Mouse (Mus musculus) neural tube, embryonic 14.5 days (tissue): ENCODE measurements around the gene Cdkn1a. TPM values are rescaled to one million over a fixed set of nuclear protein-coding genes. Genes with fewer than 3 reads are reported as not detected.

Experiments
- ATAC-seq: fragments of 200-750 bp; cut with Nextera tagmentation; 2 replicates; pipeline ENCODE4 v1.8.0; 2017; ENCODE audit warnings: low read depth, mild to moderate bottlenecking, moderate TSS enrichment, moderate library complexity
- H3K27ac ChIP-seq: fragments of 300-500 bp; sonication (generic); 2 replicates; pipeline ENCODE4 v1.5.1; 2014; ENCODE audit warnings: low read depth, mild to moderate bottlenecking, control low read depth, low read length, moderate library complexity, mixed read lengths
- H3K27me3 ChIP-seq: fragments of 300-500 bp; sonication (generic); 2 replicates; pipeline ENCODE4 v1.6.1; 2014; ENCODE audit warnings: low read length; ENCODE audit not compliant: control insufficient read depth, insufficient read depth
- H3K36me3 ChIP-seq: fragments of 300-500 bp; sonication (generic); 2 replicates; pipeline ENCODE4 v1.6.1; 2014; ENCODE audit warnings: low read length, mixed read lengths; ENCODE audit not compliant: control insufficient read depth, insufficient read depth
- H3K4me1 ChIP-seq: fragments of 300-500 bp; sonication (generic); 2 replicates; pipeline ENCODE4 v1.6.1; 2014; ENCODE audit warnings: low read length; ENCODE audit not compliant: control insufficient read depth, insufficient read depth
- H3K4me2 ChIP-seq: fragments of 300-500 bp; sonication (generic); 2 replicates; pipeline ENCODE4 v1.6.1; 2014; ENCODE audit warnings: mild to moderate bottlenecking, low read depth, low read length, control low read depth
- H3K4me3 ChIP-seq: fragments of 300-500 bp; sonication (generic); 2 replicates; pipeline ENCODE4 v1.5.1; 2014; ENCODE audit warnings: low read depth, low read length, control low read depth, mixed read lengths
- H3K9ac ChIP-seq: fragments of 300-500 bp; sonication (generic); replicated peaks from 2 replicates; pipeline ENCODE4 v1.6.1; 2014; ENCODE audit warnings: low read depth, mild to moderate bottlenecking, control low read depth, low read length, mixed read lengths
- H3K9me3 ChIP-seq: fragments of 300-500 bp; sonication (generic); 2 replicates; pipeline ENCODE4 v1.6.1; 2016; ENCODE audit warnings: low read length; ENCODE audit not compliant: control insufficient read depth
- WGBS: fragments of 180-500 bp; shearing (Covaris S2); extraction: QIAGEN DNeasy Blood & Tissue Kit; methylation state at CpG from one replicate; pipeline ENCODE4 v1.1.7; 2014; 5-methylcytosine and 5-hydroxymethylcytosine counted together
- polyA plus RNA-seq: library from polyadenylated mRNA; unstranded; fragments of >200 nt; fragmentation: Nextera tagmentation; extraction: Ambion mirVana; gene quantifications from 2 replicates; pipeline ENCODE4 v1.2.1, GENCODE M21; 2014

The Cdkn1a gene
- polyA plus RNA-seq, 1 experiment from 2014 or later: 81.1 TPM

DNA sequence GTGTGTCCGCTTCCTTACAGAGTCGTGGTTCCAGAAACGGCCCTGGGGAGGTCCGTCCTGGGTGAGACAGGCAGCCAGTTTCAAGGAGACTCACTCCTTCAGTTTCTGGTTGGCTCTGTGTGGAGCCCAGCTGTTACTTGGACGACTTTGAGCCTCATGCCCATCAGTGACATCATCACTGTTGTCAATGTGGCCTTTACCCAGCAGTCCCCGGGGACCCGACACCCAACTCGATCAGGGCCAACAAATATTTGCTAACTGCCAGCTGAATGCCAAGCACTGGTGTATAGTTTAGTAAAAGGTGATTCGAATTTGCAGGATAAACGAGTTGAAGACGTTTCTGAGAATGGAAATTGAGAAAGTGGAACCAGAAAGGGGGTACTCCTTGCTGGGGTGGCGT, 25.2 kb downstream of the Cdkn1a start:
- WGBS: 72% methylated on average over 12 of the region's 12 CpGs
- no peak for ATAC-seq
- Histone ChIP-seq H3K4me3 (no peak overlapping the region), H3K4me2 (no peak overlapping the region), H3K9ac (no peak overlapping the region), H3K27ac (no peak overlapping the region), H3K36me3 (no peaks in the 10 kb centered on the region), H3K9me3 (no peaks in the 10 kb centered on the region), H3K4me1 (no peaks in the 10 kb centered on the region), H3K27me3 (no peaks in the 10 kb centered on the region)

DNA sequence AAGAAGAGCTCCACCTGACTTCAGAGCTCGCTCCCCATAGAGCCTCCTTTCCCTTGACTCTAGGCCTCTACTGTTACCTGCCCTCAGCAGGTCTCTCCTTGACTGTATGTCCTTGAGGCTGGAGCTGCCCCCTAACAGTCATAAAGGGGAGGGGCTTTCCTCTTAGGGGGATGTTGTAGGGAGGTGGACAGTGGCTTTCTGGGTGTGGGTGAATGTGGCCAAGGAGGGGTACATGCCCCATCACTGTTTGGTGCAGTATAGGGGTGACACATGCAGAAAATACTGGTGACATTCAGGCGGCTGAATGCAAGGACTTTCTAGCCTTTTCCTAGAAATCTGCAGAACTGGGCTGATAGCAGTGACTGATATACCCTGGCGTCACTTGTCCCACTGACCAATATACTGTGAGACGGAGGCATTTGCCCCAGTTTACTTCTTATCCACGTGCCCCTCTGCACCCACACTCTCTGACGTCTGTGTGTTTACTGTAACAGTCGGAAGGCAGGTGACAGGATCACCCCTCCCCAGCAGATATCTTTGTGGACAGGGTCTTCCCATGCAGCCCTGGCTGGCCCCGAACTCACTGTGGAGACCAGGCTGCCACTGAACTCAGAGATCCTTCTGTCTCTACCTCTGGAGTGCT, 26.4 kb downstream of the Cdkn1a start:
- 87% methylated on average over 8 of the region's 8 CpGs for WGBS
- ATAC-seq: no peak

DNA sequence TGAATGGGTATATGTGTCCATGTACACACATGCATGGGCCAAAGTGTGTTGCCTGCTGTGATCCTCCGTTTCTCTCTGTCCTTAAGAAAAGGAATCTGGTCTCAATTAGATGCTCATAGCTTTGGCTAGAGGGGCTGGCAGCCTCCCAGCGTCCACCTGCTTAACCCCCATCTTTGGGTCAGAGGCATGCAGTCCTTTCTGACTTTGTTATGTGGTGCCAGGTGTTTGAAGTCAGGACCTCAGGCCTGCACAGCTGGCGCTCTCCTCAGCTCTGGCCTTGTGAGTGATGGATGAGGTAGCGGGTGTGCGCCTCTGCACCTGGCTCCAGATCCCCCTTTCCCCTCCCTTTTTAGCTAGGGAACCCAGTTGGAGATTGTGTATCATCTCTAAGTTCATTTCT, 27.3 kb downstream of the Cdkn1a start:
- Histone ChIP-seq H3K4me3 (no peak overlapping the region), H3K9me3 (no peaks in the 10 kb centered on the region), H3K4me2 (no peak overlapping the region), H3K4me1 (no peaks in the 10 kb centered on the region), H3K27me3 (no peaks in the 10 kb centered on the region), H3K36me3 (no peaks in the 10 kb centered on the region), H3K27ac (no peak overlapping the region), H3K9ac (no peak overlapping the region)
- 55% methylated on average over 5 of the region's 5 CpGs for WGBS
- ATAC-seq: no peak

More for the DNA sequence above, 26.4 kb downstream of the Cdkn1a start:
- no peaks in the 10 kb centered on the region for H3K36me3 ChIP-seq
- H3K9me3 ChIP-seq: no peaks in the 10 kb centered on the region
- H3K27ac ChIP-seq: no peak overlapping the region
- no peak overlapping the region for H3K4me3 ChIP-seq
- H3K9ac ChIP-seq: no peak overlapping the region
- no peaks in the 10 kb centered on the region for H3K27me3 ChIP-seq
- H3K4me1 ChIP-seq: no peaks in the 10 kb centered on the region
- H3K4me2 ChIP-seq: no peak overlapping the region

DNA sequence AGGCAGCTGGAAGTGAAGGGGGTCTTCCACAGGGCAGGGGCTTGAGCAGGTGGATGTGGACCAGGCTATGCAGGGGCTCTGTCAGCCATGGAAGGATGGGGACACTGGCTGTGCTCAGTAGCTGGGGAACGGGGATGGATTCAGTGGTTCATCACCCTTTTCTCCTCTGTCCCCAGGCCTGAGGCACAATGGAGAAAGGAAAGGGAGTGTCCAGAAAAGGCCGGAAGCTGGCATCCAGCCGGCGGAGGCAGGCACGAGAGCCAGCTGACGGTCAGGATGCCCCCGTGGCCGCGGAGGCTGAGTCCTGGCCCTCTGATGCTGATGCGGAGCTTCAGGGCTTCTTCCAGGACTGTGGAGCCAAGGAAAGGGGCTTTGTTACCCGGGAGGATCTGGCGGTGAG, 29.9 kb downstream of the Cdkn1a start:
- Histone ChIP-seq H3K4me3 (no peak overlapping the region), H3K27me3 (no peaks in the 10 kb centered on the region), H3K9ac (no peak overlapping the region), H3K36me3 (no peaks in the 10 kb centered on the region), H3K9me3 (no peaks in the 10 kb centered on the region), H3K4me2 (no peak overlapping the region), H3K27ac (no peak overlapping the region), H3K4me1 (no peaks in the 10 kb centered on the region)
- 60% methylated on average over 12 of the region's 12 CpGs for WGBS
- ATAC-seq: no peak

DNA sequence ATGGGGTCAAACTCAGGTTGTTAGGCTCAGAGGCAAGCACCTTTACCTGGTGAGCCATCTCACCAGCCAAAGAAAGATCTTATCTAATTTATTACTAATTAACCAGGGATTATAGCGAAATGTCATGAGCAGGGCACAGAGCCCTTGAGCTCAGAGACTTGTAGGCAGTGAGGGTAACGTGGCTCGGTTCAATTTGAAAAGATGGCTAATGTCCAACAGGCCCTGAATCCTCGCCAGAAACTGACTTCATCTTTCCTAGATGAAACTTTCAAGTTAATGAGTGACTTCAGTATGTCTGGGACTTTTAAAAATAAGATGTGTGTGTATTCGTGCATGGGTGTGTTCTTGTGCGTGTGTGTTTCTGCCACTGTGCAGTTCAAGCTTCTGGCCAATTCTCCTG, 32.0 kb downstream of the Cdkn1a start:
- no peak overlapping the region for H3K4me3 ChIP-seq
- no peak for ATAC-seq
- WGBS: 86% methylated on average over 6 of the region's 6 CpGs
- no peak overlapping the region for H3K9ac ChIP-seq
- H3K9me3 ChIP-seq: no peaks in the 10 kb centered on the region
- no peaks in the 10 kb centered on the region for H3K27me3 ChIP-seq
- no peak overlapping the region for H3K27ac ChIP-seq
- no peaks in the 10 kb centered on the region for H3K36me3 ChIP-seq
- no peak overlapping the region for H3K4me2 ChIP-seq
- H3K4me1 ChIP-seq: no peaks in the 10 kb centered on the region

DNA sequence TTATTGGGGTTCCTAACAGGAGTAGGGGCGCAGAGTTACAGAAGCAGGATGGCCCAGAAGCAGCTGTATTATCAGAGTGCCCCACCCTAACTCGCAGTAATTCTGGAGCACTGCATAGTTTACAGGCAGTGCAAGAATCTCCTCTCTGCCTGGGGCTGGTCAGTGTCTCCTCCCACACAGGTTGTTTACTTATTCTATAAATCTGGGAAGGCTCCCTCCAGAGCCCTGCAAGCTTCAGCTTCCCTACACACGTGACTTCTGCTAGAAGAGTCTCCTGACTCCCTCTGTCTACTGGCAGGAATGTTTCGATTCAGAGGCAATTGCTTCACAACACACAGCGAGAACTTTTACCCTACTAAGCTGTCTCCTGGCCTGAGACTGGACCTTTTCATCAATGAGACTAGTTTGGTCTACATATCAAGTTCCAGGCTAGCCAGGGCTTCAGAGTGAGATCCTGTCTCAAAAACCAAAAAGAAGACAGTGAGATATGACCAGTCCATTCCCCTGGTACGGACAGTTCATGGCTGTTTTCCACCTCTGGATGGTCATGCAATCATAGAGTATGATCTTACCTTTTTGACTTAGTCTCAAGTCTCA, 32.9 kb downstream of the Cdkn1a start:
- H3K36me3 ChIP-seq: no peaks in the 10 kb centered on the region
- H3K9ac ChIP-seq: no peak overlapping the region
- H3K27me3 ChIP-seq: no peaks in the 10 kb centered on the region
- no peak overlapping the region for H3K4me2 ChIP-seq
- no peak overlapping the region for H3K4me3 ChIP-seq
- H3K27ac ChIP-seq: no peak overlapping the region
- ATAC-seq: no peak
- 73% methylated on average over 6 of the region's 6 CpGs for WGBS
- H3K4me1 ChIP-seq: no peaks in the 10 kb centered on the region
- H3K9me3 ChIP-seq: no peaks in the 10 kb centered on the region

DNA sequence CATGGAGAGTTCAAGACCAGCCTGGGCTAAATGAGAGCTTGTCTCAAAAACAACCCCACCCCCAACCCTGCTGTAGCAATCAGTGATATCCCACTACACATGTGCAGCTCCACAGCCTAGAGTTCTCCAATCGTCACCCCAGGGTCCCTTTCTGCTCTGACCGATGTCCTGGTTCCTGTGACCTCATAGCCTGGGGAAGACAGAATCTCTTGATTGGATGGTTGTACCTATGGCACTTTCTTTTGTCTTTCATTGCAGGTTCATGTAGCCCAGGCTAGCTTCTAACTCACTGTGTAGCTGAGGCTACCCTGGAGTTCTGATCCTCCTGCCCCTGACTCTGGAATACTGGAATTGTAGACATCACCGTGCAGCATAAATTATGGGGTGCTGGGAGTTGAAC, 35.8 kb downstream of the Cdkn1a start:
- Histone ChIP-seq H3K9ac (no peak overlapping the region), H3K27me3 (no peaks in the 10 kb centered on the region), H3K4me3 (no peak overlapping the region), H3K36me3 (no peaks in the 10 kb centered on the region), H3K9me3 (no peaks in the 10 kb centered on the region), H3K4me1 (no peaks in the 10 kb centered on the region), H3K4me2 (no peak overlapping the region), H3K27ac (no peak overlapping the region)
- WGBS: 97% methylated on average over 3 of the region's 3 CpGs
- no peak for ATAC-seq

DNA sequence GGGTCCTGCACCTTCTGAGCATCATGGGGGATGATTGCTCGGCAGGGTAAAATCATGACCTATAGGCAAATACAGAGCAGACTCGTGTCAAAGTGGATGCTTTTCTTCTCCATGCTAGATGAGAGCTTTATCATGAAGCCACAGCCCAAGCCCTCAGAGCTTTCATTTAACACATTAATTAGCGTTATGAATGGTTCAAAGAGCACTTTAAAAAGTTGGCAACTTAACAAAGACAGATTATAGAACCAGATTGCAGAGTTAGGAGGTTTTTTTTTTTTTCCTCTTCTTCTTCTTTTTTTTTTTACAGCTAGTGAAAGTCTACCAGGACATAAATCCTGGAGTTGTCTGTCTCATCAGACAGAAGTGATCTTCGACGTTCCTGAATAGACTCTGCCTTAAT, 38.6 kb downstream of the Cdkn1a start:
- ATAC-seq: no peak
- Histone ChIP-seq H3K4me1 (no peaks in the 10 kb centered on the region), H3K9me3 (no peaks in the 10 kb centered on the region), H3K4me2 (no peak overlapping the region), H3K9ac (no peak overlapping the region), H3K36me3 (no peaks in the 10 kb centered on the region), H3K27me3 (no peaks in the 10 kb centered on the region), H3K4me3 (no peak overlapping the region), H3K27ac (no peak overlapping the region)
- 34% methylated on average over 5 of the region's 5 CpGs for WGBS

DNA sequence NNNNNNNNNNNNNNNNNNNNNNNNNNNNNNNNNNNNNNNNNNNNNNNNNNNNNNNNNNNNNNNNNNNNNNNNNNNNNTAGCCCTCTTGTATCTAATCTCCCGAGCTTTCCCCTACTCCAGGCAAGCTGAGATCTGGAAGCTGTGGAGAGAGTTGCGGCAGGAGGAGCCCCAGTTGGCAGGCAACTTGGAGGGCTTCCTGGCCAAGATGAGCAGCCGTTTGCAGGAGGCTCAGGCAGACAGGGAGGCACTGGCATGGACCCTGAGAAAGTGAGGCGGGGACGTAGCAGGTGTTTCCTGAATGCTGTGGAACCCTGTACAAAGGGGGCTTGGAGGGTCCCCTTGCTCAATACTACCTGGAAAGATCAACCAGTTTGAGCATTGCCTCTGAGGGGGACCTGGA, 44.3 kb downstream of the Cdkn1a start:
- H3K4me2 ChIP-seq: no peak overlapping the region
- no peak overlapping the region for H3K27ac ChIP-seq
- 76% methylated on average over 5 of the region's 5 CpGs for WGBS
- H3K4me3 ChIP-seq: no peak overlapping the region
- no peaks in the 10 kb centered on the region for H3K4me1 ChIP-seq
- H3K36me3 ChIP-seq: no peaks in the 10 kb centered on the region
- H3K27me3 ChIP-seq: no peaks in the 10 kb centered on the region
- no peaks in the 10 kb centered on the region for H3K9me3 ChIP-seq
- no peak overlapping the region for H3K9ac ChIP-seq
- no peak for ATAC-seq
